Mouse (Mus musculus) stomach, embryonic 15.5 days (tissue): ENCODE data around the gene Kat7. TPM values are rescaled to one million over a fixed set of nuclear protein-coding genes. Genes with fewer than 3 reads are reported as not detected.

Source experiments
- polyA plus RNA-seq: library from polyadenylated mRNA; unstranded; fragments of >200 nt; fragmentation: Nextera tagmentation; extraction: Ambion mirVana; gene quantifications from 2 replicates; pipeline ENCODE4 v1.2.1, GENCODE M21; 2015

The Kat7 gene
- polyA plus RNA-seq, 1 experiment from 2014 or later: 57.1 TPM

Other genes with a start within 250 kb of the Kat7 start
- 23.8 and 24.1 TPM in 2 replicates for gene Itga3, start 233.4 kb downstream of the Kat7 start, polyA plus RNA-seq
- 1.9 and 2.0 TPM in 2 replicates for gene Dlx3, start 190.1 kb downstream of the Kat7 start, polyA plus RNA-seq
- 0.46 and 0.58 TPM in 2 replicates for gene Dlx4, start 164.0 kb downstream of the Kat7 start, polyA plus RNA-seq
- gene Tac4, start 48.7 kb downstream of the Kat7 start, polyA plus RNA-seq: 0.10 and 0.14 TPM in 2 replicates
- gene Fam117a, start 26.8 kb upstream of the Kat7 start, polyA plus RNA-seq: 13.7 and 17.5 TPM in 2 replicates
- gene Slc35b1, start 74.4 kb upstream of the Kat7 start, polyA plus RNA-seq: 96.3 and 105 TPM in 2 replicates
- gene Spop, start 103.8 kb upstream of the Kat7 start, polyA plus RNA-seq: 142 and 151 TPM in 2 replicates
- 0.58 and 0.83 TPM in 2 replicates for gene Nxph3, start 204.3 kb upstream of the Kat7 start, polyA plus RNA-seq